Mouse (Mus musculus) adipocyte (in vitro differentiated cells): ENCODE data around the gene March5.
A peak's percentile ranks its signal among the peaks of the same experiment; 100 is the strongest.

Source experiments
- DNase-seq: peaks from one replicate; pipeline ENCODE4 v3.0.0-alpha.2; 2016; ENCODE audit warnings: low spot score

March5 gene

DNA sequence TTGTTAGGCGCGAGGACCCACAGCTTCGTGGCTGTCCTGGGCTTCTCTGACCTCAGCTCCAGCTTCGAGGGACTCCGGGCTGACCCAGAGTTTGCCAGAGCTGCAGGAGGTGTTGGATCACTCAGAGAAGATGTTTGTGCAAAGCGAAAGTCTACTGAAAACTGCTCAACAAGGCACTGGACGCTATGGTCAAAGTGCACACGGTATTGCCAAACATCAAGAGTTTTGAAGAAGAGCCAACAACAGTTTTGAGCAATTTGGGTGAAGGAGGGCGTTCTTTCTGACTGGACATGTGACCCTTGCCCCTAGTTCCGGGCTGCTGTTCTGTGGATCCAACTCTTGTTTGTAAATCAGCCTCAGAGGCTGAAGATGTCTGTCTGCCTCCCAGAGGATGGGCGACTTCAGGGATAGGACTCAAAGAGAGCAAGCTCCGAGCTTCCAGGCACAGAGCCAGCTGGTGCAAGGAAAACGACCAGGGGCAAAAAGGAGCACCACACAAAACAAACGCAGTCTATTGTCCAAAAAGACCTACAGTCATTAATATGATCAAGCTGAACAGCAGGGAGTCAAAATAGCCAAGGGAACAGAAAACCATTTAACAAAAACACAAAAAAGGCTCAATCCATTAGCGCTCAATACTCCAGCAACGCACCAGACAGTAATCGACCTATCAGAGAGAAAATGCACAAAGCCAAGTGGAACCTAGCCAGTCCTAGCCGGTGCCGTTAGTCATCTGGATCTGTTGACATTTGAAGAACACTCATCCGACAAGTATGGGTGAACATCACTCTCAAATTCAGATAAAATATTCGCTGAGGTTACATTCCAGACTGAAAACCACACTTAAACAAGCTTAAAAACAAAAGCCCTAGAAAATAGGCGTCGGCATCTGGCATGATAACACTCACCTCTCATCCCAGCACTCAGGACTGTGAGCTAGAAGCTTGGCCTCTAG, 56.9 kb downstream of the March5 start:
- DNase-seq, result peak; percentile 99

DNA sequence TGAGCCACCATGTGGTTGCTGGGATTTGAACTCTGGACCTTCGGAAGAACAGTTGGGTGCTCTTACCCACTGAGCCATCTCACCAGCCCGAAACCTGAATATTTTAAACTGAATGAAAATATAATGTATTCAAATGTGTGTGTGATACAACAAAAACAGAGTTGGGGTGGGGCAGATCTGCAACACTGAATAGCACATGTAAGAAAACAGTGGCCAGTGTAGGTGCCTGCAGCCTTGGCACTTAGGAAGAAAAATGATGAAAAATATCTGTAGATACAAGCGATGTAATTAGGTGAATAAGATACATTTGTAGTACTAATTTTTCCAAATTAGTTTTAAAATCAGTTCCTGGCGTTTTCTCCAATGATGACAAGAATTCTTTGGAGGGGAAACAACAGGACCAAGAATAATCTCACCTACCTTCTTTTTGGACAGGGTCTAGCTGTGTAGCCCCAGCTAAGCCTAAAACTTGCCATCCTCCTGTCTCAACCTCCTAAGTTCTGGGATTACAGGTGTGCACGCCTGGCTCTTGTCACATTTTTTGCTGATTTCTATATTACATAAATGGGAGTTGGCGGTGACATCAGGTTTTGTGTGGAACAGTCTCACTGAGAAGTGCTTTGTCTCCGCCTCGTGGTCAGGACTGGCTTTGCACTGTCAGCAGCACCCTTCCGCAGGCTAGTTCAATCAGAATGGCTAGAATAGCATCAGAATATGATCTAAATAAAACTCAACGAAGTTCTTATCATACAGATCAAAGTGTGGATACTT, 58.2 kb downstream of the March5 start:
- peak; percentile 96 for DNase-seq

DNA sequence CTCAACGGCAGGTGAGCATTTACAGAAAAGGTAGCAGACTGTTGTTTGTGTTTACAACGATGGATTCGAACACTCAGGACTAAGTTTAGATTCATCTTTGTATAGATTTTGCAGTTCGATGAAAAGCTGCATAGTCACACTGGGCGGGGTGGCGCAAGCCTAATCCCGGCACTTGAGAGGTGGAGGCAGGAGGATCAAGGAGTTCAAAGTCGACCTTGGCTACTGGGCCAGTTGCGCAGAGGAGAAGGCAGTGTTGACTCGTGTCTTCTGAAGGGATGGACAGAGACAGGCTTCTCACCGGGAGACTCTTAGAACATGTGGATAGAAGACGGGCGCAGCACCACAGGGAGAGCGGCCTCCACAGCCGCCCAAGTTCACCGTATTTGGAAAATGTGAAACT, 61.8 kb downstream of the March5 start:
- DNase-seq, result no peak
